Mouse (Mus musculus): ENCODE results near the gene Sap30. TPM values are rescaled to one million over a fixed set of nuclear protein-coding genes. Genes with fewer than 3 reads are reported as not detected.

Sap30 gene
- polyA plus RNA-seq, 1 experiment from 2014 or later, result 23.8 TPM

GRCm38 (mm10) chr8:57441556-57441955 is 46.1 kb downstream of the Sap30 start:
- H3K27me3 ChIP-seq (ENCODE audit: control insufficient read depth, insufficient read depth, low read length), result no peaks in the 10 kb centered on the region
- no peak for ATAC-seq (ENCODE audit: low FRiP score, low TSS enrichment)
- WGBS, result 86% methylated on average over 5 of the region's 5 CpGs
- H3K36me3 ChIP-seq (ENCODE audit: control insufficient read depth, insufficient read depth, low read length), result no peaks in the 10 kb centered on the region
- no peak overlapping the region for H3K4me2 ChIP-seq (replicated peaks; ENCODE audit: low read depth)
- no peak overlapping the region for H3K4me3 ChIP-seq (ENCODE audit: low read depth, low read length)
- no peak for DNase-seq (ENCODE audit: low spot score)
- H3K4me1 ChIP-seq (replicated peaks; ENCODE audit: control insufficient read depth, insufficient read depth), result no peaks in the 10 kb centered on the region
- no peak overlapping the region for H3K27ac ChIP-seq (replicated peaks)
- H3K9me3 ChIP-seq (ENCODE audit: control insufficient read depth, low read length), result no peaks in the 10 kb centered on the region
- H3K9ac ChIP-seq (ENCODE audit: low read length), result no peak overlapping the region
- no peak for TF ChIP-seq EP300 (optimal IDR thresholded peaks at IDR 0.05)
- TF ChIP-seq CTCF (IDR thresholded peaks at IDR 0.05; ENCODE audit: low read depth), result no peak

DNA sequence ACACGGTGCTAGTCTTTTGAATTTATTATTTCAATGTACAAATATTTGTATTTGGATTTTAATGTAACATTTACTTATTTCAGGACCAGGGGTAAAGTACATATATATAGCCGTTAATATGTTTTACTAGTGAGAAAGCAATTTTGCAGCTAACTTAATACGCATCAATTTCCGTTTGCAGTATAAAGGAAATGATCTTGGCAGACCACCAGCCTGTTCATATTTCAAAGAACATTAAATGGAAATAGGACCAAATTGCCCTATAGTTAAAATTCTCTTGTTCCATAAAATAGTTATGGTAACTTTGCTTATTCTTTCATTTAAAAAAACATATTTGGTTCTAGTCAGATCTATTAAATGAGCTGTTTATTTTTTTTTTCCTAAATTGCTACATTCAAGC is 46.5 kb downstream of the Sap30 start:
- Histone ChIP-seq H3K27ac (replicated peaks) (no peak overlapping the region), H3K4me1 (replicated peaks; ENCODE audit: control insufficient read depth, insufficient read depth) (no peaks in the 10 kb centered on the region), H3K9me3 (ENCODE audit: control insufficient read depth, low read length) (no peaks in the 10 kb centered on the region), H3K4me3 (ENCODE audit: low read depth, low read length) (no peak overlapping the region), H3K36me3 (ENCODE audit: control insufficient read depth, insufficient read depth, low read length) (no peaks in the 10 kb centered on the region), H3K27me3 (ENCODE audit: control insufficient read depth, insufficient read depth, low read length) (no peaks in the 10 kb centered on the region), H3K4me2 (replicated peaks; ENCODE audit: low read depth) (no peak overlapping the region), H3K9ac (ENCODE audit: low read length) (no peak overlapping the region)
- no peak for TF ChIP-seq EP300 (optimal IDR thresholded peaks at IDR 0.05)
- no peak for TF ChIP-seq CTCF (IDR thresholded peaks at IDR 0.05; ENCODE audit: low read depth)
- DNase-seq (ENCODE audit: low spot score) (no peak), ATAC-seq (ENCODE audit: low FRiP score, low TSS enrichment) (no peak)
- WGBS, result 44% methylated on average over 4 of the region's 4 CpGs

DNA sequence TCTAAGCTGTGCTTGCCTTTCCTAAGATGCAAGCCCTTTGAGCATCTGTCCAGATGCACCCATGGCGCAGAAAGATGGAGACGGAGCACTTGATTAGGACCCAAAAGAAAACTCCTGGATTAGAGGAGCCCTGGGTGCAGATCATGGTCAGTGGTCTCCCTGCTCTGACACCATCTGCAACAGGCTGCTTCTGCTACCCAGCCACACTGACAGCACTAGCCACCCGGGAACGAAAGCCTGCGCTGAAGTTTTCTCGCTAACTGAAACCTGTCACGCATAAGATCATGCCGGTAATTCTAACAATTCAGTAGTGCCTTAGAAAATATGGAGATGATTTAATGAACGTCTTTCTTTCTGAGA is 51.2 kb downstream of the Sap30 start:
- H3K4me1 ChIP-seq (replicated peaks; ENCODE audit: control insufficient read depth, insufficient read depth), result no peaks in the 10 kb centered on the region
- no peaks in the 10 kb centered on the region for H3K9me3 ChIP-seq (ENCODE audit: control insufficient read depth, low read length)
- H3K27ac ChIP-seq (replicated peaks), result no peak overlapping the region
- H3K27me3 ChIP-seq (ENCODE audit: control insufficient read depth, insufficient read depth, low read length), result no peaks in the 10 kb centered on the region
- H3K9ac ChIP-seq (ENCODE audit: low read length), result no peak overlapping the region
- ATAC-seq (ENCODE audit: low FRiP score, low TSS enrichment), result no peak
- no peak overlapping the region for H3K4me3 ChIP-seq (ENCODE audit: low read depth, low read length)
- no peak for DNase-seq (ENCODE audit: low spot score)
- H3K36me3 ChIP-seq (ENCODE audit: control insufficient read depth, insufficient read depth, low read length), result no peaks in the 10 kb centered on the region
- TF ChIP-seq EP300 (optimal IDR thresholded peaks at IDR 0.05), result no peak
- H3K4me2 ChIP-seq (replicated peaks; ENCODE audit: low read depth), result no peak overlapping the region
- WGBS, result 85% methylated on average over 9 of the region's 9 CpGs

DNA sequence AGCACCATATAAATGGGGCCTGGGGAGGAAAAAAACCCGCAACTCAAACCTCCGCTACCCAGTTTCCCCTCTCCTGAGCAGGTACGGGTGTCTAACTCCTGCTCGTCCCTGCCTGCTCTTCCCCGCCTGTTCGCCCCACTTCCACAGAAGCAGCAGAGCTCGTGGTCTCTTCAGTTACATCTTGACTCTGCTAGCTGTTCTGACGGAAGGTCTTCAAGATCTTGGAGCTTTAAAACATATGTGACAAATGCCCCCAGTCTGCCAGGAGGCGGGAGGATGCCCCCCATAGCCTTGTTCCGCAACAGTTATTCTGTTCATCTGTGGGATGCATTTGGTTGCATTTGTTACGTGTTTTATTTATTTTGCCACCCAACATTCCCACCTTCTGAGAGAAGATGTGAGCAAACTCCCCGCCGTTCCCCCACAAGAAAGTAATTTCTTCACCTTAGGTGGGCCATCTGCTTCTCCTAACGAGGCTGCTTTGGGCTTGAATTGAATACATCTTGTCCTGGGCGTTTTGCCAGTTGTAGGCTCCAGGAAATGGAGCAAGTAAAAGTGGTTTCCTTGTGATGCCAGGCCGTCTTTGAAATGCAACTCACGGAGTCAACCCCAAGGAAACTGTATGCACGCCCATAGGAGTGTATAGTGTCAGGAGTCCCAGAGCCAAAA is 51.8 kb downstream of the Sap30 start:
- 55% methylated on average over 18 of the region's 18 CpGs for WGBS
- Histone ChIP-seq H3K4me3 (ENCODE audit: low read depth, low read length) (no peak overlapping the region), H3K4me1 (replicated peaks; ENCODE audit: control insufficient read depth, insufficient read depth) (no peaks in the 10 kb centered on the region), H3K4me2 (replicated peaks; ENCODE audit: low read depth) (no peak overlapping the region), H3K27ac (replicated peaks) (no peak overlapping the region), H3K9me3 (ENCODE audit: control insufficient read depth, low read length) (no peaks in the 10 kb centered on the region), H3K27me3 (ENCODE audit: control insufficient read depth, insufficient read depth, low read length) (no peaks in the 10 kb centered on the region), H3K36me3 (ENCODE audit: control insufficient read depth, insufficient read depth, low read length) (no peaks in the 10 kb centered on the region), H3K9ac (ENCODE audit: low read length) (no peak overlapping the region)
- TF ChIP-seq CTCF (IDR thresholded peaks at IDR 0.05; ENCODE audit: low read depth) (no peak), EP300 (optimal IDR thresholded peaks at IDR 0.05) (no peak)
- ATAC-seq (ENCODE audit: low FRiP score, low TSS enrichment) (no peak), DNase-seq (ENCODE audit: low spot score) (no peak)

- DNase-seq (ENCODE audit: low spot score), result no peak
- Histone ChIP-seq H3K4me2 (replicated peaks; ENCODE audit: low read depth) (no peak overlapping the region), H3K4me1 (replicated peaks; ENCODE audit: control insufficient read depth, insufficient read depth) (no peaks in the 10 kb centered on the region), H3K27ac (replicated peaks) (no peak overlapping the region), H3K9ac (ENCODE audit: low read length) (no peak overlapping the region), H3K4me3 (ENCODE audit: low read depth, low read length) (no peak overlapping the region), H3K36me3 (ENCODE audit: control insufficient read depth, insufficient read depth, low read length) (no peaks in the 10 kb centered on the region), H3K27me3 (ENCODE audit: control insufficient read depth, insufficient read depth, low read length) (no peaks in the 10 kb centered on the region), H3K9me3 (ENCODE audit: control insufficient read depth, low read length) (no peaks in the 10 kb centered on the region)
- TF ChIP-seq EP300 (optimal IDR thresholded peaks at IDR 0.05), result no peak
- no peak for TF ChIP-seq CTCF (IDR thresholded peaks at IDR 0.05; ENCODE audit: low read depth)
- ATAC-seq (ENCODE audit: low FRiP score, low TSS enrichment), result no peak
- 70% methylated on average over 5 of the region's 5 CpGs for WGBS
These were observed 54.9 kb downstream of the Sap30 start for GRCm38 (mm10) chr8:57432802-57433201.

Other genes with a start within 250 kb of the Sap30 start
- 6.8 and 7.7 TPM in 2 replicates for gene Hand2, start 166.9 kb downstream of the Sap30 start, polyA plus RNA-seq (2015; fragmentation: Nextera tagmentation; extraction: Ambion mirVana)
- 0.65 and 0.98 TPM in 2 replicates for gene Scrg1, start 31.9 kb downstream of the Sap30 start, polyA plus RNA-seq (2015; fragmentation: Nextera tagmentation; extraction: Ambion mirVana)
- gene Hmgb2, start 24.0 kb upstream of the Sap30 start, polyA plus RNA-seq (2015; fragmentation: Nextera tagmentation; extraction: Ambion mirVana), result 158 and 220 TPM in 2 replicates
- 29.6 and 30.6 TPM in 2 replicates for gene Galnt7, start 165.2 kb upstream of the Sap30 start, polyA plus RNA-seq (2015; fragmentation: Nextera tagmentation; extraction: Ambion mirVana)